Mouse (Mus musculus): ENCODE results near the gene Pde8b. TPM values are rescaled to one million over a fixed set of nuclear protein-coding genes. Genes with fewer than 3 reads are reported as not detected.

Pde8b gene
- polyA plus RNA-seq, 1 experiment from 2014 or later = 3.1 TPM

DNA sequence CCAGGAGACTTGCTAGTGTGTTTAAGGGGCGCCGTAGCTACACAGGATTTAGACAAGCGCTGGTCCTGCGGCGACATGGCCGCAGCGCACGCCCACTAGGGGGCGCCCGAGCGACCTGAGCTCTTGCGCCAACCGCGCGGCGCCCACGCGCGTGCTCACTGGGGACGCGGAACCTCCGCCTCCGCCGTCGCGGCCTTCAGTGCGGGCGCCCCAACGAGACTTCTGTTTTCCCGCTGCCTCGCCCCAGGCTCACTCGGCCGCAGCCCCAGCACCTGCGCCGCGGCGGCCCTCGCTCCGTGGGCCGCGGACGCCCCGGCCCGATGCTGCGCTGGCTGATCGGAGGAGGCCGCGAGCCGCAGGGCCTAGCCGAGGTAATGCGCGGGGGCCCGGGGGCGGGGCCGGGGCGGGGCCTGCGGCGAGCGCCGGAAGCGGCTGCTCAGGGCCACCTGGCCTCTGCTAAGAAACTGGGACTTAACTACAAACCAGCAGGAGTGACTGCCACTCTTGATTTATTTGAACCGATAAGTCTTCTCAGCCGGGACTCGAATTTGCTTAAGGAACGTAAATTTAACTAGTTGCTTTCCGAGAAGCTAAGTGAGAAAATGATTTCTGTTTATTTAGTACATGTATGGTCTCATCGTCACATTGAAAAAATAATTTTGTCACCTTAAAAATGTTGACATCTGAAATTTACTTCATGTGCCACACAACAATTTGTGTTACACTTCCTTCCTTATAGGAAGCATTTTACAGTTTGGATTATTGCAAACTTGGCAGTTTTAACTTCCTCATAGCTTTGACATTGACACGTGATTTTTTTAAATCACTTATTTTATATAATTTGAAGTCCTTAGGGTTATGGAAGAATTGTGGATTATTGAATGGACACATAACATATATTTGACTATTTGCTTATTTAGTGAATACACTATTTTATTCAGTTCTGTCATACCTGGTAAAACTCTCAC, 273.6 kb downstream of the Pde8b start, which contains the start of gene Wdr41:
Gene Wdr41 (plus strand): TSS at position 126 of the 968 bp plus-strand sequence.
- Histone ChIP-seq H3K27me3 (ENCODE audit: control insufficient read depth, insufficient read depth, low read length) (no peaks in the 10 kb centered on the region), H3K9ac (ENCODE audit: low read depth, low read length) (peak within 1 kb of the TSS; percentile 94), H3K4me3 (ENCODE audit: low read depth, low read length) (peak within 1 kb of the TSS; percentile 71), H3K4me2 (replicated peaks; ENCODE audit: low read depth, low read length) (peak within 1 kb of the TSS; percentile 36), H3K4me1 (replicated peaks; ENCODE audit: control insufficient read depth, insufficient read depth, low read length) (0 out of 2 replicates have a peak, but pooled peaks cover 2% of the 10 kb centered on the region), H3K36me3 (ENCODE audit: control insufficient read depth, insufficient read depth, low read length) (no peaks in the 10 kb centered on the region), H3K27ac (ENCODE audit: low read depth, low read length) (peak within 1 kb of the TSS; percentile 92), H3K9me3 (ENCODE audit: control insufficient read depth, low read length) (no peaks in the 10 kb centered on the region)
- ATAC-seq (ENCODE audit: low FRiP score) (peak; percentile 98), DNase-seq (ENCODE audit: low spot score) (peak; percentile 98)
- 2% methylated on average over 56 of the region's 68 CpGs for WGBS

DNA sequence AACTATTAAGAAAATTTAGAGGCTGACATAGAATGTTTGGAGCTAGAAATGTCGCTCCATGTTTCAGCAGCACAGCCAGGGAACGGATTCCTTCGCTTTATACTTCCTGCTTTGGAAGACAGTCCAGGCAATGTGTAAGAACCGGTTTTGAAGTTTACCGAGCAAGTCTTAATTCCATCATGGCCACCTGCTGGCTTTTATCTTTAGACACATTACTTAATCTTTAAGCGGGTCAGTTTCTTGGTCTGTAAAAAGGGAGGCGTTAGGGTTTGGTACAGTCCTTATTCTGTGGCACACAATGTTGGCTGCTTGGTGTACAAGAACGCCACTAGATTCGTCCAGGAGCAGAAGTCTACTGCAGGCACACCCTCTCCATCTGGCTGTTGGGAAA, 274.3 kb downstream of the Pde8b start:
- H3K4me3 ChIP-seq (ENCODE audit: low read depth, low read length) = peak overlapping the region; percentile 71
- peak overlapping the region; percentile 92; the same call in 1 of the 2 replicates for H3K27ac ChIP-seq (ENCODE audit: low read depth, low read length)

More for the DNA sequence above, 274.3 kb downstream of the Pde8b start:
- no peaks in the 10 kb centered on the region for H3K36me3 ChIP-seq (ENCODE audit: control insufficient read depth, insufficient read depth, low read length)
- no peaks in the 10 kb centered on the region for H3K9me3 ChIP-seq (ENCODE audit: control insufficient read depth, low read length)
- H3K4me1 ChIP-seq (replicated peaks; ENCODE audit: control insufficient read depth, insufficient read depth, low read length) = 0 out of 2 replicates have a peak, but pooled peaks cover 2% of the 10 kb centered on the region
- H3K4me2 ChIP-seq (replicated peaks; ENCODE audit: low read depth, low read length) = peak overlapping the region; percentile 36; the same call in 1 of the 2 replicates
- no peak for ATAC-seq (ENCODE audit: low FRiP score)
- H3K9ac ChIP-seq (ENCODE audit: low read depth, low read length) = no peak overlapping the region
- no peak for DNase-seq (ENCODE audit: low spot score)
- H3K27me3 ChIP-seq (ENCODE audit: control insufficient read depth, insufficient read depth, low read length) = no peaks in the 10 kb centered on the region
- WGBS = 30% methylated on average over 9 of the region's 9 CpGs

Other genes starting within 250 kb of the Pde8b start
- gene Zbed3, start 73.3 kb upstream of the Pde8b start, polyA plus RNA-seq (2014; fragmentation: Nextera tagmentation; extraction: Ambion mirVana) = 50.8 and 53.8 TPM in 2 replicates
- 47.7 and 54.4 TPM in 2 replicates for gene Aggf1, start 125.0 kb upstream of the Pde8b start, polyA plus RNA-seq (2014; fragmentation: Nextera tagmentation; extraction: Ambion mirVana)
- 2.9 TPM in 2 replicates for gene Crhbp, start 194.6 kb upstream of the Pde8b start, polyA plus RNA-seq (2014; fragmentation: Nextera tagmentation; extraction: Ambion mirVana)
- gene S100z, start 228.4 kb upstream of the Pde8b start, polyA plus RNA-seq (2014; fragmentation: Nextera tagmentation; extraction: Ambion mirVana) = not detected in 2 replicates